Mouse (Mus musculus): ENCODE data around the gene 6330403K07Rik.

Gene 6330403K07Rik

GRCm38 (mm10) chr11:71033163-71033761, at the start of gene 6330403K07Rik:
TSS of gene 6330403K07Rik (minus strand) at chr11:71033513.
- in situ Hi-C loops (cut with MboI, MseI): loop anchor here (10.0 kb wide), 1 partner anchor 292 kb away; no protein-coding TSS in a partner anchor

DNA sequence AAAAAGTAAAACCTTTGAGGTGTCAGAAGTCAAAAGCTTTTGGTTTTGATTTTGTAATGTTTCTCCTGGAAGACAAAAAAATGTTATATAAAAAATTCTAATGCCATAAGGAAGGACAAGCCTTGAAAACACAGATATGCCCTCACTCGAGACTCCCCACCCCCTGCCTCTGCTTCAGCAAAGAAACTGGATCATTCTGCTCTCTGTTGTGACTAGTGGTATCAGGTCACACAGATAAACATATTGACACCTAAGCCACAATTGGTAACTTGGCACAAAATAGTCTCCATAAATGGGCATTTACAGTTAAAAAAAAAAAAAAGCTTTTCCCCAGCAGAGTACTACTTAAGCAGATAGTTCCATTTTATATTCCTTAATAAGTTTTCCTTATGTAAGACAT, 43.0 kb upstream of the 6330403K07Rik start:
- in situ Hi-C loops (cut with MboI, MseI): no loop called here

GRCm38 (mm10) chr11:71052554-71052953, 19.2 kb upstream of the 6330403K07Rik start:
- in situ Hi-C loops (cut with MboI, MseI): no loop called here

- in situ Hi-C loops (cut with MboI, MseI): loop anchor here (10.0 kb wide), 1 partner anchor 285 kb away; no protein-coding TSS in a partner anchor
Measured at GRCm38 (mm10) chr11:71039526-71040298, 6.4 kb upstream of the 6330403K07Rik start.

DNA sequence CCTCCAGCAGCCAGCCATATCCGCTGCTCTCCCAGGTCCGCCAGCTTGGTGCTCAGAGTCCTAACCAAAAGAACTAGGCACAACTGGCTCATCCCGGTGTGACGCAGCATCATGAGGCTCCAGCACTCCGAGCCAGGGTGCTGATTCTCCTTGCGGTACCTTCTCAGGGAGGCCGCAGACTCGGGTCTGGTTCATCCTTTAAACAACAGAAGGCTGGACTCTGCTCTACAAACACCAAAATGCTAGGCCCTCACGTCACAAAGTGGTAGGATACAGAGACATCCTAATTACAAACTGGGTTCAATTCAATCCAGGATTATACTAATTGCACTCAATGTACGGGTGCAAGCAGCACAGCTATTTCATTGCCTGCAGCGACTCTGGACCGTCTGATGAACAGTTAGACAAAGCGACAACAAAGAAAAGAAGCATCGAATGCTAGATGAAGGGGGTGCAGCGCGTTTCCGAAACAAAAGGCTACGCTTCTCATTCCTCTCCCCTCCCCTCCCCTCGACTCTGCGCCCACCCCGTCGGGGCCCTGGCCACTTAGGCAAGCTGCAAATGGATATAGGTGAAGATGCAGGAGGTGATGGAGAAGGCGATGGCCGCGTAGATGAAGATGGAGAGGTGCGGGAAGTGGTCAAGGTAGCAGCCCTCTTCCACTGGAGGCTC, 686 bp downstream of the 6330403K07Rik start:
- in situ Hi-C loops (cut with MboI, MseI): loop anchor here (10.0 kb wide), 1 partner anchor 292 kb away; no protein-coding TSS in a partner anchor

DNA sequence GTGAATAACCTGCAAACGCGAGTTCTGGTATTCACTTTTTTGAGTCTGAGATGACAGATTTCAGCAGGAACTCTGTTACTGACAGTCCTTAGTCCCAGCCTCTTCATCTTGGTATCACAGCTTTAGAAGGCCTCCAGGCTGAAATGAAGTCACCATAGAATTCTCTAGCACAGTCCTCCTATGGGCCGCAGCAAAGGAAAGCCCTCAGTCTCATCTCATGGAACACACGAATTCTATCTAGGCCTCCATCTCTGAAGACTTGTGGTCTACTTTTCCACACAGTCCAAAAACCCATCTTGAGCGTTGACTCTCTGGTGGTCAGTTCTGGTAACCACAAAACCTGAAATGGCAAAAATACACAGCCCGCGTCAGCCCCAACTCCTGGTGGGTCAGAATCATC, 1.2 kb downstream of the 6330403K07Rik start:
- in situ Hi-C loops (cut with MboI, MseI): loop anchor here (10.0 kb wide), 1 partner anchor 293 kb away; no protein-coding TSS in a partner anchor

- in situ Hi-C loops (cut with MboI, MseI): loop anchor here (10.0 kb wide), 1 partner anchor 295 kb away; no protein-coding TSS in a partner anchor
Measured at GRCm38 (mm10) chr11:71029403-71030118, 3.8 kb downstream of the 6330403K07Rik start.

DNA sequence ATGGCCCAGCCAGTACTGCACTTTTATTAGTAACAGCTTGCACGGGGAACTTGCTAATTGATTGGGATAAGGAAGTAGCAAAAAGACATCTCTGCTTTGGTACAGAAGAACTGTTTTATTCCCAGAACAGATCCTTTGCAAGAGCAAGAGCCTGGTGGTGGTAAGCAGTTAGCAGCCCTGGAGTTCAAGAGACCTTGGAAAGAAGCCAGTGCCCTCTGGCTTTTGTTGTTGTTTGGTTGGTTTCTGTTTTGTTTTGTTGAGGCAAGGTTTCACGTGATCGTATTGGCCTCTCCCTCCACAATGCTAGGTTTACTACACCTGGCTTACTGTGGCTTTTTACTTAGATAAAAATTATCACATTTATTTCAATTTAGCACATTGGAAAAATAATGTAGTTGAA, 5.0 kb downstream of the 6330403K07Rik start:
- in situ Hi-C loops (cut with MboI, MseI): no loop called here

- in situ Hi-C loops (cut with MboI, MseI): loop anchor here (5.0 to 25.0 kb wide), 3 partner anchors 887 to 1418 kb away; partner anchors contain the start of genes Aipl1, Ggt6, Mgl2 and Mybbp1a
Measured at GRCm38 (mm10) chr11:71019201-71020068, 13.9 kb downstream of the 6330403K07Rik start, which contains the start of the genes Mis12 and Derl2. TSS of gene Mis12 (plus strand) at chr11:71019611. TSS of gene Derl2 (minus strand) at chr11:71019841.

DNA sequence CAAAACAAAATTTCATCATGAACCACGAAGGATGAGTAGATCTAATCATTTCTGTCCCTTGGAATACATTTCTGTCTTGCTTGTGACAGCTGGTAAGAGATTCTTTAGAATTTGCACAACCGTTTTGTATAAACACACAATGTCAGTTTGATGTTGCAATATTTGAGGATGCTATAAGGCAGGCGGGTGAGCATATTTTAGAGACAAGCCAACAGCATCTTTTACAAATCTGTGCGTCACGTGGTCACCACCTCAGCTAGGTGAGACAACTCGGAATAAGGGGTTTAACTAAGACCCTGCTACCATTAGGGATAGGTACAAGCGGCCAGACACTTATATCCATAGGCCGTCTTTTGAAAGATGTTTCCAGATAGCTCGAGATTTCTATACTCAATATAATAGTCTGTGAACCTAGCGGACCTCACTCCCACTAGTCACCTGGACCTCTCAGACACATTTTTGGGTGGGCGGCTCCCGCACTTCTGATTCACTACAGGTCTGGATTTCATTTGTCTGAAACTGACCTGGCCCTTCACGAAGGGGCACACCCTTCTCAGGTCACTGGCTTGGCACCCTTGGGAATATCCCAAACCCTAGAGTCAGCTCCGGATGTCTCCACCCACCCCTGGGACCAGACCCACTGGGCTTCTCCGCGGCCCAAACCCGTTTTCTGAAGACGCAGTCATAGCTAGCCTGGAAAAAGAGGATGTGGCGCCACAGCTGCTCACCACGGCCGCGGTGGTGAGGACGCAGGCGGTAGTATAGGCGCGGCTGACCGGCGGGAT, 14.7 kb downstream of the 6330403K07Rik start:
- in situ Hi-C loops (cut with MboI, MseI): loop anchor here (25.0 kb wide), 2 partner anchors 1019 to 1419 kb away; partner anchors contain the start of genes Aipl1, Ggt6, Mybbp1a and Pimreg

DNA sequence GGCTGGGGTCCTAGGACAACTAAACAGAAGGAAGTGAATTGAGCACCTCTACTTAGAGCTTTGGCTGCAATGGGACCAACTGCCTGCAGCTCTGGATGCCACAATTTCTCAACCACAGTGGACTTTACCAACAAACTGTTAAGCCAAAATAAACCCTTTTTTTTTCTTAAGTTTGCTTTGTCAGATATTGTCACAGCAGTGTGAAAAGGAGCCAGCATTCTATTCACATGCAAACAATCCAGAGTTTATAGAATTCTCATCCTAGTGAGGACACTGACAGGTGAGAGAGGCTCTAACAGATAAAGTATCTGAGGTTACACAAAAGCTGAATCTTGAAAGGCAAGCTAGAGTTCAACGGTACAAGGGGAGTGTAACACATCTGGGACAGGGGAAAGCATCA, 16.3 kb downstream of the 6330403K07Rik start:
- in situ Hi-C loops (cut with MboI, MseI): loop anchor here (25.0 kb wide), 2 partner anchors 1020 to 1420 kb away; partner anchors contain the start of genes Aipl1, Ggt6, Mybbp1a and Pimreg

DNA sequence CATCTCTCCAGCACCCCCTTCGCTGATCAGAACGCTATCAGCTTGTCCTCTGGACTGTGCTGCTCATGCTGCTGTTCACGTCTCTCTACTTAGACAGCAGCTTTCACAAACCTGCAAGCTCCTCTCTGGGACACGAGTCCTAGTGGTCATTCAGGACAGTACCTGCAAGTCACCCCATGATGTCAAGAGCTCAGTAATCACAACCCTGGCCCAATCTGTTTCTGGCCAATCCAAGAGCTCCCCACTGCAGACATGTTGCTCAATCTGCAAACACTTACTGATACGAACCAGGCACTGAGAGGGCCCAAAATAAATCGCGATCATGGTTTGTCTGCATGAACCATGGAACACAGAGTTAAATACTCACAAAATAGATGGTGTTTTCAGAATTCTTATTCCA, 20.6 kb downstream of the 6330403K07Rik start:
- in situ Hi-C loops (cut with MboI, MseI): loop anchor here (25.0 kb wide), 2 partner anchors 1025 to 1425 kb away; partner anchors contain the start of genes Aipl1, Ggt6, Mybbp1a and Pimreg

GRCm38 (mm10) chr11:71008321-71008720, 25.0 kb downstream of the 6330403K07Rik start:
- in situ Hi-C loops (cut with MboI, MseI): loop anchor here (25.0 kb wide), 2 partner anchors 1029 to 1429 kb away; partner anchors contain the start of genes Aipl1, Ggt6, Mybbp1a and Pimreg

GRCm38 (mm10) chr11:71007831-71008230, 25.5 kb downstream of the 6330403K07Rik start:
- in situ Hi-C loops (cut with MboI, MseI): loop anchor here (25.0 kb wide), 2 partner anchors 1029 to 1429 kb away; partner anchors contain the start of genes Aipl1, Ggt6, Mybbp1a and Pimreg

- in situ Hi-C loops (cut with MboI, MseI): loop anchor here (25.0 kb wide), 2 partner anchors 1030 to 1430 kb away; partner anchors contain the start of genes Aipl1, Ggt6, Mybbp1a and Pimreg
Measured at GRCm38 (mm10) chr11:71007026-71007425, 26.3 kb downstream of the 6330403K07Rik start.

DNA sequence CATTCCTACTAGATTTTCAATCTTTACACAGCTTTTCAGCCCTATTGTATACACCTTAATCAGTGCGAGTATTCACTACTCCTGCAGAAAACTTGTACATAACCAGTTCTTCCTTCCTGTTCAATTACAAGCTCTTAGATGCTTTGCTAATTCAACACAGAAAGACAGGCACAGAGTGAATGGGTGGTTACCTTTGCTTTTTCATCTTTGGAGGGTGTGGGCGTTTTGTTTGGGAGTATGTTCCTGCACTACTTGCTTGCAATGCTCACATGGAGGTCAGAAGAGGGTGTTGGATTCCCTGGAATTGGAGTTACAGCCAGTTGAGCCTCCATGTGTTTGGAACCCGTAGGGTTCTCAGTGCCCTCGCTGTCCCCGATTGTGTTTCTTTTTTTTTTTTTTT, 28.3 kb downstream of the 6330403K07Rik start:
- in situ Hi-C loops (cut with MboI, MseI): loop anchor here (25.0 kb wide), 2 partner anchors 1032 to 1432 kb away; partner anchors contain the start of genes Aipl1, Ggt6, Mybbp1a and Pimreg

DNA sequence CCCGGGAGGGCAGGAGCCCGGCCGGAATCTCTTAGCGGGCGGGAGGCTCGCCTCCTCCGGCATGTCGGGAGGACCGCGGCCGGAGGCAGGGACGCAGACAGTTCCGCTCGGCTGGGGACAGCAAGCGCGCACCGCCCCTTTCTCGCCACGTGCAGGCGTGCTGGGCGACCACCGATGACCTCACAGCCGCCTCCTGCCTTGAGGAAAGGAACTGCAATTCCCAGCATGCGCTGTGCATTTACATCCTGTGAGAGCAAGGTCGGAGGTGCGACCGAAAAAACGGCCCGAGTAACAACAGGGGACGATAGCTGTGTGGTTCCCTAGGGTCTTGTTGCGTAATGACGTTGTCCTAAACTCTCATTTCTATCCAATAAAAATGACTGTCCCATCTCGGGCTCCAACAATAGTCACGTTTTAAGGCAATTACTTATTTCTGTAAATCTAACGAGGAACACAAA, 29.0 kb downstream of the 6330403K07Rik start, which contains the start of gene Dhx33:
Gene Dhx33 (minus strand): TSS at position 122 of the 458 bp plus-strand sequence.
- in situ Hi-C loops (cut with MboI, MseI): loop anchor here (25.0 kb wide), 2 partner anchors 1033 to 1433 kb away; partner anchors contain the start of genes Aipl1, Ggt6, Mybbp1a and Pimreg
